Mouse (Mus musculus) brain, adult 2 months (tissue): ENCODE results near the gene Tti1.

ENCODE experiments used
- DNase-seq: peaks from one replicate; pipeline ENCODE4 v3.0.0; 2011; ENCODE audit warnings: low read depth, low spot score

The Tti1 gene

DNA sequence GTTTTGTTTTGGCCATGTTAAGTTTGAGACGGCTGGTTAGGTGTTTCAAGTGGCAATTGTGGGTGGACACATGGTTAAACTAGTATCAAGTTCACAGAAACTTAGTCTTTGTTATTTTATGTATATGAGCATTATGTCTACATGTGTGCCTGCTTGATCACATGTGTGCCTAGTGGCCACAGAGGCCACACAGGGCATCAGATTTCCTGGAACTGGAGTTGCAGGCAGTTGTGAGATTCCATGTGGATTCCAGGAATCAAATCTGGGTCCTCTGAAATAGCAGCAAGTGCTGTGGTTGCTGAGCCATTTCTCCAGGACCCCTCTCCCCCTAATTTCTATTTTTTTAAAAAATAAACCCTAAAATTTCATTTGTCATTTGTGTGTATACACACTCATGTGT is 11.4 kb upstream of the Tti1 start:
- no peak for DNase-seq

DNA sequence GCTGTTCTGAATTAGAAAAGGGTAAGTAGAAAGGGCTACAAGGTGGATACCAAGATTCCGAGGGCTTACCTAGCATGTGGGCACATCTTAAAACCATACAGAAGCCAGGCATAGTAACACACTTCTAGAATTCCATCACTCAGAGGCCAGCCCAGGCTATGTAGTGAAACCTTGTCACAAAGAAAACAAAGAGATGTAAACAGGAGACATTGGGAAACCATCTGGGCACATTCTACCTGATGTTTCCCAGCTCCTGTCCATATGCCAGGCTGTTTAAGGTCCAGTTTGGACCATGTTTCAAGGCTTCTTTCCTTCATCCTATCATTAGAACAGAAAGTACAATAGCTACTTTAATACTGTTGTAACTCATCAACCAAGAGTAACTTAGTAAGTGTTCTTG is 9.3 kb upstream of the Tti1 start:
- DNase-seq, result no peak

- DNase-seq, result no peak
Measured at GRCm38 (mm10) chr2:158036953-158037352, 8.7 kb upstream of the Tti1 start.

GRCm38 (mm10) chr2:158036408-158036807 is 8.2 kb upstream of the Tti1 start:
- peak; percentile 46 for DNase-seq

- no peak for DNase-seq
Measured at GRCm38 (mm10) chr2:158035813-158036212, 7.6 kb upstream of the Tti1 start.

DNA sequence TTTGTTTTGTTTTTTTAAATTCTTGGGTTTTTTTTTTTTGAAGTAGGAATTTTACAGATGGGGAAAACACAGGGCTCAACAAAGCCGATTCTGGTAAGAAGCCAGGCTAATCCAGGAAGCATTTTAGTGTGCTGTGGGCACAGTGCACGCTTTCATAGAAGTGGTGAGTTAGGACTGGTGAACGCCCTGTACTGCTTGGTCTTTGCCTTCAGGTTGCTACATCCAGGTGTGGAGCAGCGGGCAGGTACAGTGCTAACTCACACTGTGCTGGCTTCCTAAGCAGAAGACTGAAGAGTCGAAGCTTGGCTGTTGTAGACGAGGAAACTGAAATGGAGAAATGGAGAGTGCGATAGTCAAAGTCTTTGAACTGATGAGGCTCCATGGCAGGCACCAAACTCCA is 1.8 kb upstream of the Tti1 start:
- DNase-seq, result no peak

DNA sequence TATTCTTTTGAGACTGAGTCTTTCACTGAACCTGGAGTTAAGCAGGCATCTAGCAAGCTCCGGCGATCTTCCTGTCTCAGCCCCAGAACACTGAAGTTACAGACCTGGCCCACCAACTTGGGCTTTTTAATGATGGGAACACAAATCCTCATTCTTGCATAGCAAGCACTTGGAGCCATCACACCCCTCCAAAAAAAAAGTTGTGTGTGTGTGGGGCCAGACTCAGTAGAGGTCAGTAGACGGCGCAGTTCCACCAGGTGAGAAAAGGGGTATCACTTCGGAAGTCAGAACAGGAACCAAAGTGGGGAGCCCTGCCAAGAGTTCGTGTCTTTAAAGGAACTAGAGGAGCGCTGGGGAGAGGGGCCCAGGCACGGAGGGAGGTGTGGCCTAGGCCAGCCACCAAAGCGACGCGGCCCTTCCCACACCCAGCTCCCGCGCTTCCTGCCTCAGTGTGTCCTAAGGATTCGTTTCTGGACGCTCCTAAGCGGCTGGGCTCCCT is 329 bp downstream of the Tti1 start:
- DNase-seq, result no peak

DNA sequence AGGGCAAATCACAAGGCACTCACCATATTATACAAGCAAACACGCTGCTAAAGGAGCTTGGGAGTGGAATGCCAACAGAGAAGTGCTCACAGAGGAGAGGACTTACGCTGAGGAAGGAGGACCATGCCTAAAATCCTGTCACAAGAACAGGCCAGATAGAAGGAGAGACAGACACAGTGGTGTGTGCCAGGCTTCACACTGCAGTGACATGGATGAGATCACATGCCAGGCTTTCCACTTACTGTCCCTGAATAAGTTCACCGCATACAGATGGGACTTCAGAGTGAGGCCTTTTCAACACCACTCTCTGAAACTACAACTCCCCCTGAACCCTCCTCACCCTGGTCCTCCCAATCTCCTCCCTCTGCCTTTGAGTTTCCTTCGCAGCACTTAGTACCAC is 10.9 kb downstream of the Tti1 start:
- DNase-seq, result no peak

DNA sequence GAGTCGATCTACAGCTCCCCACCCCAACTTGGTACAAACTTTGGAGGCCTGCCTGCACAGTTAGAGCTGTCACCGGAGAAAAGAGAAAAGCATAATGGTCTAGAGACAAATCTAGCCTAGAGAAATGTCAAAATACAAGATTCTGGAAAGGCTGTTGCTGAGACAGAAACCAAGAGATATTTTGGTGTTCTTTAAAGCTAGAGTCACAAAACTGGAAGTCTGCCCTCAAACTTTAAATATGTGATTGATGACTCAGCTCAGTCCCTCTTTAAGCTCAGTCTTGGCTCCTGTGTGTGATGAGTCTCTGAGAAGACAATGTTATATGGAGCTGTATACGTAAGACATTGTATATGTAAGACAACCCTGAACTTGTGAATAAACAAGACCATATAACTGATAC is 15.6 kb downstream of the Tti1 start:
- peak; percentile 77 for DNase-seq

GRCm38 (mm10) chr2:158009373-158009772 is 18.9 kb downstream of the Tti1 start:
- no peak for DNase-seq

DNA sequence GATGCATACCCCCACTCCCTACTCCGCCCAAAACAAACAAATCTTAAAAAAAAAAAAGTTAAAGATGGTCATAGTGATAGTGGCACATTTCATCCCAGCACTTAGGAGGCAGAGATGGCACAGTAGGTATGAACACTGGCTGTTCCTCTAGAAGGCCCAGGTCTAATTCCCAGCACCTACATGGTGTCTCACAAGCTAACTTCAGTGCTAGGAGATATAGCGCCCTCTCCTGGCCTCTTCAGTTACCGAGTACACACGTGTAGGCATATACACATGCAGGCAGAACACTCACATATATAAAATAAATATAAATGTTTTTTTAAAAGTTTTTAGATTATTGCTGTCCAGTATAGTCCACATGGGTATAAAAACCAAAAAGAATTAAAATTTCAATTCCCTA is 22.6 kb downstream of the Tti1 start:
- DNase-seq, result no peak

- DNase-seq, result no peak
Measured at GRCm38 (mm10) chr2:158004620-158005019, 23.6 kb downstream of the Tti1 start.

DNA sequence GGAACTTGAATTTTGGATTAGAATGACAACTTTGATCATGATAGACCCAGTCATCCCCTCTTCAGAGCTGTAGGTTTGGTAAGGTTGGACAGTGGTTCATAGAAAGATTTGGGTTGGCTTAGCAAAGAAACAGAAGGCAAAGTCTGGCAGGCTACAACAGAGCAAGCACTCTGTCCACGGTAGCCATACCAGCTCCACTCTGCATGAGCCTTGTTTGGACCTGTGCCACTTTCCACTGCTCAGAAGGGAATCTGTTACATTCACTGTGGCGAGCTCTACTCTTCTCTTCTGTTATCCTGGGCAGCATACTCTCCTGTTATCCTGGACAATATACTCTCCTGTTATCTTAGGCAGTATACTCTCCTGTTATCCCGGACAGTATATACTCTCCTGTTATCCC is 29.4 kb downstream of the Tti1 start:
- DNase-seq, result peak; percentile 87

GRCm38 (mm10) chr2:157992501-157992900 is 35.7 kb downstream of the Tti1 start:
- DNase-seq, result peak; percentile 20

GRCm38 (mm10) chr2:157991026-157991425 is 37.2 kb downstream of the Tti1 start:
- peak; percentile 62 for DNase-seq

- peak; percentile 61 for DNase-seq
Measured at GRCm38 (mm10) chr2:157989946-157990345, 38.3 kb downstream of the Tti1 start.

GRCm38 (mm10) chr2:157988416-157989190 is 39.6 kb downstream of the Tti1 start:
- DNase-seq, result peak; percentile 31

GRCm38 (mm10) chr2:157986235-157986634 is 42.0 kb downstream of the Tti1 start:
- peak; percentile 41 for DNase-seq

DNA sequence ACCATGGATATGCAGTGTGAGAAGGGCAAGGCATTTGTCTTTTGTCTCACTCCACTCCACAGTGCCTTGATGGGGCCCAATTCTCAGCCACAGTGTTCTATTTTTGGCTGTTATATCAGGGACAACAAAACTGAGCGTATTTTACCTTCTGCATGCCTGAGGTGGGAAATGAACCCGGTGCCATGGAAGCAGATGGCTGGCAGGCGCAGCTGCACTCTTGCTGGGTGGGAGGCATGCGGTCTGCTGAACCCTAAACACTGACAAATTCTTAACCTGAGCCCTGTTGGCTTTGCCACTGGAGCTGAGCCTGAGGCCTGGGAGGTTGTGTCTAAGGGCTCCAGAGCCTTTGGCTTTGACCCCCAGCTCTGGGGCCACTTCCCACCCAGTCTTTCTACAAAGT is 42.6 kb downstream of the Tti1 start:
- peak; percentile 61 for DNase-seq

GRCm38 (mm10) chr2:157983276-157983675 is 45.0 kb downstream of the Tti1 start:
- no peak for DNase-seq

- DNase-seq, result no peak
Measured at GRCm38 (mm10) chr2:157982727-157983126, 45.5 kb downstream of the Tti1 start.

DNA sequence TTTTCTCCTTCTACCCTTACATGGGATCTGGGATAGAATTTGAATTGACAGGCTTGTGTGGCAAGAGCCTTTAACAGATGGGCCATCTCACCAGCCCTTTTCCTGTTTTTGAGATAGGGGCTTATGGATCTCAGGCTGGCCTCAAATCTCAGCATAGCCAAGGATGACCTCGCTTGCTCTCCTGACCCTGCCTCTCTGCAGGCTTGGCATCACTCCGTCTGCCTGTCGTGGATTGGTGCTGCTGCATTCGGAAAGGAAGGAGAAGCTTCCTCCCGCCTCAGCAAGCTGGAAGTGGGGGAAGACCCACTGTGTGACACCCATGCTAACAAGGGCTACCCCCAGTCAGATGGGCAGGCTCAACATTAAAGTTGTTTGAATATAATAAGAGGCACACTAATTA is 49.0 kb downstream of the Tti1 start:
- no peak for DNase-seq

DNA sequence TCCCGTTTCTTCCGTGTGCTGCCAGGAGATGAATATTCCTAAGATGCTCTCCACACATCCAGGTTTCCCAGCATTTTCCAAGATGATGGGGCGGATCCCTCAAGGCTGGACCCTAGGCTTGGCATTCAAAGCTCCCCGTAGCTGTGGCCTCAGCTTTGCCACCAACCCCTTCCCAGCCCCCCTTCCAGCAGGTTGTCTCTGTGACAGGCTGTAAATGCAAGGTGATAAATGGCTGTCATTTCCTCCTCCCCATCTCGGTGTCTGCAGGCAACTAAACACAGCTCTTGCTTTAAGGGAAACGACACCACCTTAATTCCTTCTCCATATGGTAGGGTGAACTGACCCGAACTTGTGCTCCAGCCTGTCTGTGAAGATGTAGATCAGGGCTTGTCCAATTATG is 52.6 kb downstream of the Tti1 start:
- DNase-seq, result no peak
